Mouse (Mus musculus): ENCODE measurements around the gene Cacng4.

The Cacng4 gene

GRCm38 (mm10) chr11:107716332-107716938 is 77.9 kb downstream of the Cacng4 start, which contains the start of gene Cacng1:
Gene Cacng1 (minus strand): TSS chr11:107716522.
- DNase-seq (ENCODE audit: low spot score) = no peak

GRCm38 (mm10) chr11:107714368-107714767 is 80.0 kb downstream of the Cacng4 start:
- DNase-seq (ENCODE audit: low spot score) = no peak

- no peak for DNase-seq (ENCODE audit: low spot score)
Observed at GRCm38 (mm10) chr11:107710379-107710778, 84.0 kb downstream of the Cacng4 start.

- DNase-seq (ENCODE audit: low spot score) = no peak
Observed at GRCm38 (mm10) chr11:107707897-107708610, 86.3 kb downstream of the Cacng4 start.

- DNase-seq (ENCODE audit: low spot score) = no peak
Observed at GRCm38 (mm10) chr11:107705476-107706074, 88.8 kb downstream of the Cacng4 start.

- no peak for DNase-seq (ENCODE audit: low spot score)
Observed at GRCm38 (mm10) chr11:107705060-107705459, 89.3 kb downstream of the Cacng4 start.

GRCm38 (mm10) chr11:107703272-107704134 is 90.9 kb downstream of the Cacng4 start:
- DNase-seq (ENCODE audit: low spot score) = no peak

GRCm38 (mm10) chr11:107699967-107700366 is 94.4 kb downstream of the Cacng4 start:
- no peak for DNase-seq (ENCODE audit: low spot score)

- no peak for DNase-seq (ENCODE audit: low spot score)
Observed at GRCm38 (mm10) chr11:107693338-107693737, 101.0 kb downstream of the Cacng4 start.

GRCm38 (mm10) chr11:107691569-107691968 is 102.8 kb downstream of the Cacng4 start:
- DNase-seq (ENCODE audit: low spot score) = no peak

- no peak for DNase-seq (ENCODE audit: low spot score)
Observed at GRCm38 (mm10) chr11:107688480-107688879, 105.9 kb downstream of the Cacng4 start.

- no peak for DNase-seq (ENCODE audit: low spot score)
Observed at GRCm38 (mm10) chr11:107686290-107686689, 108.1 kb downstream of the Cacng4 start.

- no peak for DNase-seq (ENCODE audit: low spot score)
Observed at GRCm38 (mm10) chr11:107683544-107684465, 110.6 kb downstream of the Cacng4 start.

- DNase-seq (ENCODE audit: low spot score) = no peak
Observed at GRCm38 (mm10) chr11:107682694-107683355, 111.5 kb downstream of the Cacng4 start.
